Mouse (Mus musculus): ENCODE measurements at regions not wholly inside any gene's neighbourhood (a gene's known extent, or its start where the extent isn't known, plus 50 kb on each side); places are given as distances from the start of the nearest gene placed in this dataset. TPM values are rescaled to one million over a fixed set of nuclear protein-coding genes. Genes with fewer than 3 reads are reported as not detected.
"Not testable (repeated sequence)": the region's sequence is repeated elsewhere in the genome, so short reads cannot be mapped to it uniquely, and the experiment has no call there.

- H3K9ac ChIP-seq (replicated peaks), result no peak overlapping the region
- H3K36me3 ChIP-seq (replicated peaks; ENCODE audit: control insufficient read depth, insufficient read depth, low read depth), result no peaks in the 10 kb centered on the region
- H3K27ac ChIP-seq, result no peak overlapping the region
- H3K4me3 ChIP-seq (ENCODE audit: insufficient read depth in 1 of 2, low read depth in 2 of 2, low read length in 2 of 2), result no peak overlapping the region
- H3K27me3 ChIP-seq (ENCODE audit: control insufficient read depth, insufficient read depth, low read length), result no peaks in the 10 kb centered on the region
- WGBS (ENCODE audit: insufficient replicate concordance), result 29% methylated on average over 2 of the region's 2 CpGs
- H3K9me3 ChIP-seq (ENCODE audit: control insufficient read depth, low read length), result no peaks in the 10 kb centered on the region
- ATAC-seq (ENCODE audit: insufficient read depth) (no peak), DNase-seq (ENCODE audit: low read depth in 3 of 3, low spot score in 3 of 3) (no peak)
- TF ChIP-seq EP300 (IDR thresholded peaks at IDR 0.05; ENCODE audit: low read depth) (no peak), CTCF (IDR thresholded peaks at IDR 0.05; ENCODE audit: low read depth) (no peak)
- H3K4me2 ChIP-seq (ENCODE audit: low read depth), result no peak overlapping the region
- no peaks in the 10 kb centered on the region for H3K4me1 ChIP-seq (replicated peaks; ENCODE audit: control insufficient read depth in 2 of 2, insufficient read depth in 2 of 2, low read length in 1 of 2)
Measured at GRCm38 (mm10) chr7:113710541-113711270, 55.1 kb upstream of the Spon1 start.

- H3K27ac ChIP-seq; H3K36me3 ChIP-seq (replicated peaks; ENCODE audit: control insufficient read depth, insufficient read depth, low read depth); ATAC-seq (ENCODE audit: insufficient read depth); DNase-seq (ENCODE audit: low read depth in 3 of 3, low spot score in 3 of 3); H3K9me3 ChIP-seq (ENCODE audit: control insufficient read depth, low read length); H3K4me2 ChIP-seq (ENCODE audit: low read depth); H3K4me1 ChIP-seq (replicated peaks; ENCODE audit: control insufficient read depth in 2 of 2, insufficient read depth in 2 of 2, low read length in 1 of 2); H3K27me3 ChIP-seq (ENCODE audit: control insufficient read depth, insufficient read depth, low read length); H3K4me3 ChIP-seq (ENCODE audit: insufficient read depth in 1 of 2, low read depth in 2 of 2, low read length in 2 of 2); H3K9ac ChIP-seq (replicated peaks): not testable (repeated sequence)
- WGBS (ENCODE audit: insufficient replicate concordance), result 41% methylated on average over 3 of the region's 3 CpGs
Measured at GRCm38 (mm10) chr7:113711356-113711755, 54.4 kb upstream of the Spon1 start.

Small RNA genes lying in the stretch of these regions (microRNA-seq; reads per million reads assigned to microRNA genes)
- not detected for gene Gm23700
